Mouse (Mus musculus) forebrain, embryonic 14.5 days (tissue): ENCODE results near the gene Shmt2. TPM values are rescaled to one million over a fixed set of nuclear protein-coding genes. Genes with fewer than 3 reads are reported as not detected.

Source experiments
- ATAC-seq: fragments of 200-750 bp; cut with Nextera tagmentation; 2 replicates; pipeline ENCODE4 v1.8.0; 2017; ENCODE audit warnings: mild to moderate bottlenecking, moderate library complexity
- DNase-seq: peaks from one replicate; pipeline ENCODE4 v3.0.0-alpha.2; 2015; ENCODE audit warnings: low spot score
- H3K27ac ChIP-seq: fragments of 300-500 bp; sonication (generic); 2 replicates; pipeline ENCODE4 v1.5.1; 2014; ENCODE audit warnings: low read depth, mild to moderate bottlenecking, control low read depth, low read length, moderate library complexity
- H3K27me3 ChIP-seq: fragments of 300-500 bp; sonication (generic); replicated peaks from 2 replicates; pipeline ENCODE4 v1.6.1; 2014; ENCODE audit warnings: low read length, control low read depth, mixed read lengths; ENCODE audit not compliant: control insufficient read depth, insufficient read depth
- H3K36me3 ChIP-seq: fragments of 300-500 bp; sonication (generic); 2 replicates; pipeline ENCODE4 v1.6.1; 2014; ENCODE audit warnings: low read length, control low read depth; ENCODE audit not compliant: control insufficient read depth, insufficient read depth
- H3K4me1 ChIP-seq: fragments of 300-500 bp; sonication (generic); 2 replicates; pipeline ENCODE4 v1.6.1; 2014; ENCODE audit warnings: antibody characterized with exemption, low read length, control low read depth; ENCODE audit not compliant: control insufficient read depth, insufficient read depth
- H3K4me2 ChIP-seq: fragments of 300-500 bp; sonication (generic); 2 replicates; pipeline ENCODE4 v1.6.1; 2014; ENCODE audit warnings: mild to moderate bottlenecking, control low read depth, low read length
- H3K4me3 ChIP-seq: fragments of 300-500 bp; sonication (generic); 2 replicates; pipeline ENCODE4 v1.5.1; 2014; ENCODE audit warnings: low read depth, low read length, control low read depth
- H3K9ac ChIP-seq: fragments of 300-500 bp; sonication (generic); 2 replicates; pipeline ENCODE4 v1.6.1; 2014; ENCODE audit warnings: mild to moderate bottlenecking, low read length, control low read depth, moderate library complexity
- H3K9me3 ChIP-seq: fragments of 300-500 bp; sonication (generic); replicated peaks from 2 replicates; pipeline ENCODE4 v1.6.1; 2016; ENCODE audit warnings: low read length, control low read depth, mixed read lengths; ENCODE audit not compliant: control insufficient read depth
- WGBS: fragments of 180-500 bp; shearing (Covaris S2); extraction: QIAGEN DNeasy Blood & Tissue Kit; methylation state at CpG from one replicate; pipeline ENCODE4 v1.1.7; 2014; 5-methylcytosine and 5-hydroxymethylcytosine counted together
- polyA plus RNA-seq: library from polyadenylated mRNA; unstranded; fragments of >200 nt; fragmentation: Nextera tagmentation; extraction: Ambion mirVana; gene quantifications from 2 replicates; pipeline ENCODE4 v1.2.1, GENCODE M21; 2014

Gene Shmt2
- polyA plus RNA-seq, 1 experiment from 2014 or later, result 53.1 TPM

- Histone ChIP-seq H3K36me3 (peaks cover 3% of the 10 kb centered on the region), H3K27ac (peak overlapping the region; percentile 97), H3K9me3 (no peaks in the 10 kb centered on the region), H3K4me3 (peak overlapping the region; percentile 42), H3K9ac (peak overlapping the region; percentile 76), H3K27me3 (peaks cover 21% of the 10 kb centered on the region; the same call in 1 of the 2 replicates), H3K4me1 (peaks cover 44% of the 10 kb centered on the region), H3K4me2 (peak overlapping the region; percentile 90)
- 5% methylated on average over 11 of the region's 11 CpGs for WGBS
- peak; percentile 60 for DNase-seq
- no peak for ATAC-seq
Observed at GRCm38 (mm10) chr10:127510895-127511617, 11.2 kb downstream of the Shmt2 start.

- peak; percentile 42 for ATAC-seq
Observed at GRCm38 (mm10) chr10:127509837-127510701, 12.2 kb downstream of the Shmt2 start.

DNA sequence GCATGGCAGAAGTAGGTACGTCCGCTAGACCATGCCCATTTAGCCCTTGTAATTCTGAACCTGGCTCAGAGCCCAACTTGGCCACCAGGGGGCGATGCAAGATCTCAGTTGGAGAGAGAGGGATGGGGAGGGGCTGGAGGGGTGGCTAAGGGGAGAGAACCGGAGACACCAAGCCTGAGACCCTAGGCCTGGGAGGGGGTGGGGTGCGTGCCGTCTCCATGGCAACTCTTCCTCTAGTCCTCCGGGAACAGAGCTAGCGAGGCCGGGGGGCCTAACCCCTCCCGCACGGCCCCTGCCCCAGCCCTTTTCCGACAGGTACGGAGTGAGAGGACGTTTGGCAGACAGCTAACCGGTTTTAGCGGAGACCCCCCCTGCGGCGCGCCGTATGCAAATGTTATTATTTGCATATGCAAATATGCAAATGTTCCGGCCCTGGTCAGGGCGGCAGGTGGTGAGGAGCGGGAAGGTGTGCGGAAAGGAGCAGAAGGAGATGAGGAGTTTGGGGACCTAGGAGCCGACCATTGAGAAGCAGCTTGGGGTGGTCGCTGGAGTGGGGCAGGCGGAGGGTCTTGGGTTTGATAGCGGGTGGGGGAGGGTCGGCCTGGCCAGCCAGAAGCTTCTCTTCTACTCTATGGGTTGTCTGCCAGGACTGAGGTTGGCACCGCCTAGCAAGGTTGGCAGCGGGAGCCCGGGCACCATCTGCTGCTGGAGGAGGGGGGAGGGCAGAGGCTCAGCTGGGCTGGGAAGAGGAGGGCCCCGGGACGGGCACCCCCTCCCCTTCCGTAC, 13.0 kb downstream of the Shmt2 start:
- H3K4me1 ChIP-seq, result peaks cover 40% of the 10 kb centered on the region

More at GRCm38 (mm10) chr10:127509837-127510701, 12.2 kb downstream of the Shmt2 start:
- Histone ChIP-seq H3K4me1 (peaks cover 44% of the 10 kb centered on the region), H3K27ac (peak overlapping the region; percentile 97), H3K36me3 (peaks cover 6% of the 10 kb centered on the region), H3K27me3 (peaks cover 18% of the 10 kb centered on the region; the same call in 1 of the 2 replicates), H3K4me3 (peak overlapping the region; percentile 31; the same call in 1 of the 2 replicates), H3K9me3 (no peaks in the 10 kb centered on the region), H3K4me2 (peak overlapping the region; percentile 67), H3K9ac (peak overlapping the region; percentile 55)
- WGBS, result 2% methylated on average over 17 of the region's 17 CpGs
- DNase-seq, result peak; percentile 94

GRCm38 (mm10) chr10:127508239-127508638, 14.0 kb downstream of the Shmt2 start:
- Histone ChIP-seq H3K27ac (peak overlapping the region; percentile 97; the same call in 1 of the 2 replicates), H3K4me3 (peak overlapping the region; percentile 31; the same call in 1 of the 2 replicates), H3K27me3 (peaks cover 8% of the 10 kb centered on the region; the same call in 1 of the 2 replicates), H3K4me1 (peaks cover 29% of the 10 kb centered on the region), H3K9me3 (no peaks in the 10 kb centered on the region), H3K4me2 (peak overlapping the region; percentile 67), H3K9ac (no peak overlapping the region; the same call in 1 of the 2 replicates), H3K36me3 (peaks cover 6% of the 10 kb centered on the region)
- WGBS, result 2% methylated on average over 15 of the region's 15 CpGs
- peak; percentile 84 for DNase-seq
- ATAC-seq, result no peak

More for the DNA sequence above, 13.0 kb downstream of the Shmt2 start:
- Histone ChIP-seq H3K4me3 (peak overlapping the region; percentile 31), H3K9me3 (no peaks in the 10 kb centered on the region), H3K27ac (peak overlapping the region; percentile 97), H3K36me3 (peaks cover 6% of the 10 kb centered on the region), H3K27me3 (peaks cover 10% of the 10 kb centered on the region; the same call in 1 of the 2 replicates), H3K9ac (peak overlapping the region; percentile 55), H3K4me2 (peak overlapping the region; percentile 67)
- DNase-seq (peak; percentile 97), ATAC-seq (peak; percentile 66)
- under 1% methylated on average over 35 of the region's 35 CpGs for WGBS

- Histone ChIP-seq H3K36me3 (peaks cover 31% of the 10 kb centered on the region), H3K4me3 (no peak within 1 kb of the TSS), H3K9ac (no peak within 1 kb of the TSS), H3K27me3 (no peaks in the 10 kb centered on the region), H3K27ac (no peak within 1 kb of the TSS), H3K4me2 (no peak within 1 kb of the TSS), H3K9me3 (no peaks in the 10 kb centered on the region), H3K4me1 (no peaks in the 10 kb centered on the region)
- WGBS, result 82% methylated on average over 13 of the region's 13 CpGs
- no peak for ATAC-seq
- no peak for DNase-seq
Observed at GRCm38 (mm10) chr10:127500894-127501893, 21.1 kb downstream of the Shmt2 start, which contains the start of gene Stac3. Gene Stac3 (plus strand): TSS chr10:127501686.

GRCm38 (mm10) chr10:127500042-127500441, 22.2 kb downstream of the Shmt2 start:
- Histone ChIP-seq H3K4me3 (no peak overlapping the region), H3K4me1 (no peaks in the 10 kb centered on the region), H3K9me3 (no peaks in the 10 kb centered on the region), H3K27me3 (no peaks in the 10 kb centered on the region), H3K4me2 (no peak overlapping the region), H3K27ac (no peak overlapping the region), H3K36me3 (peaks cover 34% of the 10 kb centered on the region), H3K9ac (no peak overlapping the region)
- 93% methylated on average over 4 of the region's 4 CpGs for WGBS
- DNase-seq, result no peak
- no peak for ATAC-seq

DNA sequence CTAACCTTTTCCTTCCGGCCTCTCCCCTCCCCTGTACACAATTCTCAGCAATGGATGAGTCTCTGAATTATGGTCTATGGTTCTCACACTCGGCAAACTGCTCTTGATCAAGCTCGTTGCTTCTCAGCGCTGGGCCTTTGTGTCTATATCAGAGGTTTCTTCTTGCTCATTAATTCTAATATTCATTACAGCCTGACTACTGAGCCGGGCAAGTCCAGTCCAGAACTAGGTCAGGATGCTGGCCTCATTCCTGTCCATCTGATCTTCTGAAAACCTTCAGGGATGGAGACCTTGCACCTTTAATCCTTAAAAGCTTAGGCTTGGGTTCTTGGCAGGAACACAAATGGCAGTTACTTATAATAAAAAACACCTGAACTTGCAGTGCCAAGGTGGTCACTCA, 22.7 kb downstream of the Shmt2 start:
- DNase-seq, result no peak
- no peak for ATAC-seq
- no peak overlapping the region for H3K4me2 ChIP-seq
- no peaks in the 10 kb centered on the region for H3K27me3 ChIP-seq
- no peaks in the 10 kb centered on the region for H3K9me3 ChIP-seq
- no peak overlapping the region for H3K9ac ChIP-seq
- H3K36me3 ChIP-seq, result peaks cover 40% of the 10 kb centered on the region
- no peaks in the 10 kb centered on the region for H3K4me1 ChIP-seq
- 79% methylated on average over 5 of the region's 5 CpGs for WGBS
- no peak overlapping the region for H3K27ac ChIP-seq
- H3K4me3 ChIP-seq, result no peak overlapping the region
